15 mouse cellular contexts compared by ENCODE assay signal in the genomic region with DNA sequence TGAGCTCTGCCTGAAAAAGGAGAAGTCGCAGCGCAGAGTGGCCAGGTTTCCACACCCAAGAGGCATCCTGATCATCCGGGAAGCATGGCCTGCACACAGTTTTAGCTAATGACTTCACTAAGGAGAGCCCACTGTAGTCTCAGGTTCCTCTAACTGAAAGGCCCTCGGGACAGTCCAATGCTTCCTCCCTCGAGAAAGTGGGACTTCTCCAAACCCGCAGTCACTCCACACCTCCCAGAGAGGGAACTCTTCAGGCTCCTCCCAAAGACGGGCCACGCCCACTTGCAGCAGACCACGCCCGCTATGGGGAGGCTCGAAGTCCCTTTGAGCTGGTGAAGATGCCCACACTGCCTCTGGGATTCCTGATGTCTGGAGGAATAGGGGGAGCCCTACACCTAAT. TPM values are rescaled to one million over a fixed set of nuclear protein-coding genes. Genes with fewer than 3 reads are reported as not detected.
A peak's percentile ranks its signal among the peaks of the same experiment; 100 is the strongest.
DNase-seq lines count a peak whose midpoint lies in the region; ATAC-seq lines count a peak whose summit lies in the region.
"Had no signal": no experiment of that assay in that cellular context is flagged by ENCODE, and none has a peak within 500 bp of the region (broad histone marks: within the 10 kb centered on the region; RNA-seq: fewer than 3 reads in every experiment).

No protein-coding gene starts in this region.

- H3K4me1 ChIP-seq in liver, embryonic 15.5 days (replicated peaks): no peaks in the 10 kb centered on the region

- H3K9ac ChIP-seq in liver, embryonic 15.5 days: no peak overlapping the region
- H3K9ac ChIP-seq: embryonic facial prominence, embryonic 13.5 days had no signal

- peak; percentile 44 for ATAC-seq in liver, embryonic 15.5 days (ENCODE audit: insufficient read depth)
- ATAC-seq in neutrophil, adult 5-6 weeks (ENCODE audit: extremely low read depth, insufficient number of reproducible peaks, low FRiP score, poor library complexity, severe bottlenecking): peak; percentile 28; the same call in 1 of the 2 replicates

- H3K9me3 ChIP-seq in liver, embryonic 15.5 days (replicated peaks): no peaks in the 10 kb centered on the region
- H3K9me3 ChIP-seq: embryonic facial prominence, embryonic 13.5 days; megakaryocyte, embryonic 14.5 days had no signal

- WGBS in liver, embryonic 15.5 days (ENCODE audit: insufficient replicate concordance): 26% methylated on average over 11 of the region's 11 CpGs

- peak; percentile 89 for DNase-seq in heart, adult 11 months
- DNase-seq in heart, adult 8-10 months (ENCODE audit: low spot score): no peak
- peak; percentile 53 for DNase-seq in R1 (ENCODE audit: low read depth, low spot score)
- no peak for DNase-seq in left cerebral cortex, adult 11 months (ENCODE audit: low spot score)
- no peak for DNase-seq in left cerebral cortex, postnatal 25 days (ENCODE audit: low spot score in 2 of 2)
- DNase-seq in ovary, postnatal 10 days (ENCODE audit: low spot score): no peak
- DNase-seq: kidney, adult 11 months; layer of hippocampus, postnatal 36 days had no signal

- no peak overlapping the region for H3K4me2 ChIP-seq in liver, embryonic 15.5 days
- H3K4me2 ChIP-seq: embryonic facial prominence, embryonic 13.5 days had no signal

- H3K27me3 ChIP-seq in liver, embryonic 15.5 days: no peaks in the 10 kb centered on the region
- H3K27me3 ChIP-seq: megakaryocyte, embryonic 14.5 days had no signal

- no peak overlapping the region for H3K27ac ChIP-seq in liver, embryonic 15.5 days (replicated peaks)
- H3K27ac ChIP-seq: embryonic facial prominence, embryonic 13.5 days had no signal

- no peaks in the 10 kb centered on the region for H3K36me3 ChIP-seq in liver, embryonic 15.5 days (replicated peaks)
- H3K36me3 ChIP-seq: embryonic facial prominence, embryonic 13.5 days had no signal

- intact Hi-C loops in left cerebral cortex, postnatal 25 days (cut with DNase I): loop anchor here (5.0 to 10.0 kb wide), 4 partner anchors 106 to 484 kb away; a partner anchor contains a TSS

- no peak overlapping the region for H3K4me3 ChIP-seq in liver, embryonic 15.5 days (replicated peaks)
- H3K4me3 ChIP-seq: embryonic facial prominence, embryonic 13.5 days; megakaryocyte, embryonic 14.5 days had no signal

RNA-seq across cellular contexts. Expression of a gene that starts 48.4 kb away (rescaled TPM):
- not detected for total RNA-seq in heart, adult 8-10 months (2022)
- polyA plus RNA-seq in liver, embryonic 15.5 days (2015; fragmentation: Nextera tagmentation; extraction: Ambion mirVana): not detected in 2 replicates
- total RNA-seq in neutrophil, adult 5-6 weeks (2017): not detected in 2 replicates
- not detected for total RNA-seq in left cerebral cortex, postnatal 25 days (2021)
- total RNA-seq: layer of hippocampus, postnatal 36 days had no signal
- polyA plus RNA-seq: C2C12; embryonic facial prominence, embryonic 13.5 days; heart, embryonic 16.5 days; neural tube, embryonic 14.5 days had no signal

Comparison
In these comparisons a context has a peak if more than half of its experiments do, and no peak if none do; other contexts are left out.
1. DNase-seq: peak in heart, adult 11 months (single experiment) and R1 (single experiment); none in heart, adult 8-10 months (single experiment), left cerebral cortex, adult 11 months (single experiment), left cerebral cortex, postnatal 25 days (0 of 2) and ovary, postnatal 10 days (single experiment).